Mouse (Mus musculus): ENCODE data around the gene Sorbs1.

The Sorbs1 gene

DNA sequence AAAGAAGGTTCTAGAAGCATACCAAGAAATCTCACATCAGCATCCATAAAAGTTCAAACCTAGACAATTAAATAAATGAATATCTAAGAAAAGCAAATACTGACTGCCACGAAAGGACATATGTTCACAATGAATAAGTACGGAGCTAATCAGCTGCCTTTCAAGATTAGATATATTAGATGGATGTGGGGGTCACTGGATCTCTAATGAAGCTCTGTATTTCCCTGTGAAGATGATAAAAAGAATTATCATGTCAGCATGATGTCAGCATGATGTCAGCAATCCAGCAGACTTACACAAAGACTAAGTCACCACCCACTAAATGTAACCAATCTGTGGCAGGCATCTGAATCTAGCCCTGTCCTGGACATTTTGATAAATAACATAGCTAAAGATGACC is 77.8 kb downstream of the Sorbs1 start:
- DNase-seq: no peak

DNA sequence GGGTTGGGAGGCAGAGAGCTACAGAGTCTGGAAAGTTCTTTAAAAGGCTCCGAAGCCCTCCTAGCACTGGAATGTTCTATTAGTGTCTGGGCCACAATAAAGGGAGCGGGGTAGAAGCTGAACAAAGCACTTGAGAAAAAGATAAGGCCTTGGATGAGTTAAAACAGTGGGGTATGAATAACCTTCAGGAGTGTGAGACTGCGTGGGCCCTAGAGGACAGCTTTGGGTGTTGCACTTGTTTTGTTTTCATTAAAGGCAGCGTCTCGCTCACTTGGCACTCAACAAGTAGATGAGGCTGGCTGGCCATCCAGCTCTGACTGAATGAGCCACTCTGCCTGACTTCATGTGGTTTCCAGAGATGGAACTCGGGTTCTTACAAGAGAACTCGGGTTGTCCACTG is 78.5 kb downstream of the Sorbs1 start:
- no peak for DNase-seq

DNA sequence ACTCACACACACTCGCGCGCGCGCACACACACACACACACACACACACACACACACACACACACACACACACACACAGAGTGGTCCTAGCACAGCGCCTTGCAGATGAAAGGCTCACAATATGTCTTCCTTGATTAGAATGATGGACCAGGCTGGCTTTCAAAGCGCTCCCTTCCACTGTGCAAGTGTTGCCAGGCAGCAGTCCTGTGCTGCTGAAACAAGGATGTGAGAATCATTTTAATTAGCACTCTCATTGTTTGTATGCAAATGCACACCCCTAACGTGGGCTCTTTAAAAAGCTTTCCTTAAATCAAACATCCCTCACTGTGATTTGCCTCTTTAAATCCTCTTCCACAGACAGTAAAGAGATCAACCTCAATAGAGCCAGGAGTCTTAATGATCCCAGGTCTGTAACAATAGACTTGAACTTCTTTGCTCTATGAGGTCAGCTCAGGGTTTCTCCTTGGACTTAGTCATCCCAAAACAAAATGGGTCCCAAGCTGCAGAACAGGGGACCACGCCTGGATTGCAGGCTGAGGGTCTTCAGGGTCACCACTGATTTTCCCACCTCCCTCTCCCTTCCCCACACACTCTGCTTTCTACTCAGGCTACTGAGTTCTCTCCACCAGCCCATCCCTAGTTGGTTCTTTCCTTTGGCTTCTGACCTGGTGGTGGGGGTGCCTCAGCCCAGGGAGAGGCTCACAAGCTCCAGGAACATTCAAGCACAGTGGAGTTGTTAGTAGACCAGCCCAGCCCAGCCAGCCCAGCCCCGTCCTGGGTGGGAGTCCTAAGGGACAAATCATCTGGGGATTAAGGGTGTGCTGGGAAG is 79.3 kb downstream of the Sorbs1 start:
- no peak for DNase-seq

DNA sequence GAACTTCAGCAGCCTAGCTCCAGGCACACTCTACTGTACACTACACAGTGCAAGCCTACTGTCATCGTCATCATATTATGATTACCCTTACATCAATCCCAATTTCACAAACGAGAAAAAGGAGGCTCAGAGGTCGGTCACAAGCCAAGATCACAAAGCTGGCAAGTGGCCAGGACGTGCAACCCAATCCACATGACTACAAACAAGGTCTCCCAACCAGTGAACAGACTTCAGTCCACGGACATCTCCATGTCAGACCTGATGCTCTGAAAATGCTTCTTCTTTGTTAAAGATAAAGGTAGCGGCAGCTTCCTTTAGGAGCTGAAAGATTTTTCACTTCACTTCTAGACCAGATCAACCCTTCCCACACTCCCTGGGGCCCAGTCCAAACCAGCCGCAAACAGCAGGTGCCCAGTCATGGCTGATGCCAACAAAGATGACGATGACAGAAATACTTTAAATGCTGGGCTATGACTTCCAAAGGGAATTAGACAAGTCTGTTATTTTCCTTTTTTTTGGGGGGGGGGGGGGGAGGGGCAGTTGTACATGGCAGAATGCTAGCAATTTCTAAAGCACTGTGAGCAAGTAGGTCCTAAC is 80.2 kb downstream of the Sorbs1 start:
- DNase-seq: peak in 1 of 2 experiments; percentile 37

DNA sequence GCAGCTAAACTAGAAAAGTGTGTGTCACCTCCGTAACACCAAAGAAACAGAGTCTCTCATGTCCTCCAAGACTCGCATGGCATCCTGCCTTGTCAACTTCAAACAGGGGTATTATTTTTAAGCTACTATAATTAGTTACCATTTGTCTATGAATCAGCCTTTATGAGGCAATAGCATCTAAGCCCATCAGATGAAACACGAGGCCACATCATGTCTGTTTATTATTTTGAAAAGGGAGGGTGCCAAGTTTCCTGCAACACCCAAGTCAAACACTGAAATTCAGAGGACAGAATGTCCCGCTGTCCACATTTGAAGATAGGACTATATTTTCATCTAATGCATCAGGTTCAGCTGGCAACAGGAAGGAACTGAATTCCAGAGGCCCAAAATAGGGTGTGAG is 81.6 kb downstream of the Sorbs1 start:
- no peak for DNase-seq

DNA sequence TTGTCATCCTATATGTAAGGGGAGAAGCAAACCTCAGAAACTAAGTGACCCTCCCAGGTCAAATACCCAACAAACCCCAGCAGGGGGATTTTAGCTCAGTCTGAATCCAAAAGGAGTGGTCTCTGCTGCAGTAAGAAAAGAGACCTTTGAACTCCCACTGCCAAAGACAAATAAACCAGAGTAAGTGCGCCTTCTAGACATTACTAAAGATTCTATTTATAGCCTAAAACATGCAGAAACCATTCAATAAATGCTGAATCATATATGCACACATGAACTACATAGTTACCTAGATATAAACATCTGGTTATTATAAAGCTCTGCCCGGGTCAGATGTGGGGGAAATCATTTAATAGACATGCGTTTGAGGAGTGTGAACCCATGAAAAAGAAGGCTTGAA is 84.0 kb downstream of the Sorbs1 start:
- no peak for DNase-seq

DNA sequence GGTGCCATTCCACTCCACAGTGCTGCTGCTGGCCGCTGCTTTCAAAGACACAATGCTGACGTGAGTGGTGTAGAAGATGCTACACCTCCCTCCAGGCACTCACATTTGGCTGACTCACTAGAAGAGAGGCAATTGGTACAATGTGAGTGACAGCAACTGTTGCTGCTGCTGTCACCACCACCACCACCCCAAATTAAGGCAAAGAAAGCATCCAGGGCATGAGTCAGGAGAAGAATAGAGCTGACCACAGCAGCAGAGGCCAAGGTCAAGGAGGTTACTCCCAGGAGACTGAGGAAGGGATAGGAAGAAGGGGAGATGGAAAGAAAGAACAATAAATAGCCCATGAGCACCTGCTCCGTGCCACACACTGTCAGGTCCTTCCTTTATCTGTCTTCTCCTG is 84.4 kb downstream of the Sorbs1 start:
- no peak for DNase-seq

DNA sequence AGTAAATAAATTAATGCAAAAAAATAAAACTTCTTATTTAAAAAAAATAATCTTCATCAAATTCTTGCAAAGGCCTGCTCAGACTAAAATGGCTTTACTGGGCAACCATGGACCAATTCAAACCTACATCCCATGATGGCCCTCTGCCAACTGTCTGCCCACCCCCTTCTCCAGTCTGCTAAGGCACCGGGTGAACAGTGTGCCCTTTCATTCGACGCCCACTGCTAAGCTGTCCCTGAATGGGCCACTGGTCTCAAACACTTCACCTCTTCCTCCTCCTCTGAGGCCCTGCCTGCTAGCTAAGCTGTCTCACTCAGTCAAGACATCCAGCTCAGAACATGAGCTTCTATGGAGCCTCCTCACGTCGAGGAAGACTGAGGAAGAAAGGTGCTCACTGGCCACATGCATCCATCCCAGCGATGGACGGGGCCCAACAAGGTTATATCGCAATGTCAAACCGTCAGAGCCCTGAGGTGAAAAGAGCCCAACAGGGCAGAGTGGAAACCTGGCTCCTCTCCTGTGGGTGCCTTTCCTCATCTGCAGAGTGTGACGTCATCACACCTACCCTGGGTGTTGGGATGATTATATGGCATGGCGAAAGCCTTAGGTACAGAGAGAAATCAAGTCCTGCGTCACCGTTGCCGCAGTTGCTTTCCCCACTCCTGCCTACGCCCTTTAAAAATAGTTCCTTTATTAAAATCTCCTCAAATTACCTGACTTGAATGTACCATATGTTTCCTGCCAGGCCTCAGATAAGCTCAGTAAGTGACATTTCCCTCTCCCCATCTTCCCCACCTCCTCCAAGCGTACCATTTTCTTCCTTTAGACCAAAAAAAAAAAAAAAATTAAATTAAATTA is 87.2 kb downstream of the Sorbs1 start:
- no peak for DNase-seq

DNA sequence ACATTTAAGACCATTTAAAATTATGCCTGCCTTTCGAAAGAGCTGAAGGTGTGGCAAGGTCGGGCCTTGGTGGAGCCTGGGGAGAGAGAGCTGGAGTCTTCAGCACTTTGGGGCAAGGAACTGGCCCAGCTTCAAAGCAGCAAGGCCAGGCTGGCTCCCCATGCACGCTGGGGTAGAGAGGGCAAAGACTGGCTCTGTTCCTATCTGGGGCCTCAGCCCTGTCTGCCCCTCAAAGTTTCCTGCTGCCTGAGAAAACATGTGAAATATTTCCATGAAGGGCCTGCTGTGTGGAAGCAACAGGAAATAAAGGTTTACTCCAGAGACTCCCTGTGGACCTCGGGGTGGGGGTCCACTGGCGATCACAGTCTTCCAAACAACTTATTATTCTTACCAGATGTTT is 88.3 kb downstream of the Sorbs1 start:
- DNase-seq: no peak

DNA sequence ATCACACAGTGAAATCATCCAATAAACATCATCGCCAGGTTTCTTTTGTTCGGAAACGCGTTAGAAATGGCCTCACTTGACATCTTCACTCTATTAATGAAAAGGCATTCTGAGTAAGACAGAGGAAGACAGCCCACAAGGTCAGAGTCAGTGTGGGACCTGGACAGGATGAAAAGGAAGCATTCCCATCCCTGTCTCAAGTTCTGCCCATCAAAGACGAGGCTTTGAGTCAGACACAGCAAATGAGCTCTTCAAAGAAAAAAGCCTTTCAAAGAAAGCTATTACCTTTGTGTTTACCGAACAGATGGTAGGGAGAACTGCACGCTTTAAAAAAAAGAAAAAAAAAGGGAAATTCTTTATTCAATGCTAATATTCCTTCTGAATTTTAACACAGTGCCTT is 92.5 kb downstream of the Sorbs1 start:
- DNase-seq: no peak

DNA sequence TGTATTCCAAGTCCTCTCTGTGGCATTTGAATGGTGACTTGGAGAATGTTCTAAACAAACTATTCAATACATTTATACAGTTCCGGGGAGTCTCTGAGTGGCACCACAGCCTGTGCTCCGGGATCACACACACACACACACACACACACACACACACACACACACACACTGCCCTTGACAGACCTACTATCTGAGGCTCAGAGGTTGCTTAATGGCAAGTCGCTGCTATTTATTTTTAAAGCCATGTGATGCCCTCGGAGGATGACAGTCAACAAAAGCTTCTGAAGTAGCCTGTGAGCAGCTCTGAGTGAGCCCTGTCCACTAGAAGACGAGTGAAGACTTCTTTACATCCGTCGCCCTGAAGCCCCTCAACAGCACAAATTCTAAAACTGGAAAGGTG is 94.3 kb downstream of the Sorbs1 start:
- DNase-seq: no peak

DNA sequence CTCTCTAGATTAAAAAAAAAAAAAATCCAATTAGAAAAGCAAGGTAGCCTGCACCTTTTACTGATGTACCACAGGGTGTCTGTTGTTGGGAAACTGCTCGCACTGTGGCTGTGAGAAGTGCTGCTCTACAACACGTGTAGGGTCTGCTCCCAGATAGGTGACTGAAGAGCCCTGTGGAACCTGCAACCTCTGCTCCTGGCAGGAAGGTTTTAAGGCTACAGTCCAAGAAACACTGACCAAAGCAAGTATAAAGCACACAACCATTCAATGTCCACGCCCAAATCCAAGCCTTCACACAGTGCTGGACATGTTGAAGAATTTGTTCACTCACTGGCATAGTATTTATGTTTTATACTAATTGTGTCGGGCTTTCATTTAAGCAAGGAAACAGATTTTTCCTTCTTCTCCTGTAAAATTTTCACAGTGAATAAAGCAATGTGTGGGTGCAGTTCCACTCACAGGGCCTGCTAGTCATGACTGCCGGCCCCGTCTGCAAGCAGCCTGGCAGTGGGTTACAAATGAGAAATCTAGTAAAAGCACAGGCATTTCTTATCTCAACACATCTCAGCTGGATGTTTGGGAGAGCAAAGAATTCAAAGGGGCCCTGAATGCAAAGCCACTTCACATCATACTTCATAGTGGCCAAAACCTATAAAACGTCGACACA is 96.3 kb downstream of the Sorbs1 start:
- DNase-seq: peak in 1 of 2 experiments; percentile 22

DNA sequence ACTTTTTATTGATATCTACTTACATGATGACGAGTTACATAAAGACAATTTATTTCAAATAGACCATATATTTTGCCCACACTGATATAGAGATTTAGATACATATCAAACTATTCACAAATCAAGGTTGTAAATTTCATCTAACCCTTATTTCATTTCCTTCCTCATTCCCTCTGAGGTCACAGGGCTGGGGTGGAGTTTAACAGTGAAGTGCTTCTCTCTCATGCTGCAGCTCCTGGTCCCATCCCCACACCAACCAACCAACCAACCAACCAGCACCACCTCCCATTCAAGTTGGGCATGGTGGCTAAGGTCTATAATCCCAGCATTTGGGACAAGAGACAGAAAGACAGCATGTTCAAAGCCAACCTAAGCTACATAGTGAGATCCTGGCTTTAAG is 97.9 kb downstream of the Sorbs1 start:
- no peak for DNase-seq

DNA sequence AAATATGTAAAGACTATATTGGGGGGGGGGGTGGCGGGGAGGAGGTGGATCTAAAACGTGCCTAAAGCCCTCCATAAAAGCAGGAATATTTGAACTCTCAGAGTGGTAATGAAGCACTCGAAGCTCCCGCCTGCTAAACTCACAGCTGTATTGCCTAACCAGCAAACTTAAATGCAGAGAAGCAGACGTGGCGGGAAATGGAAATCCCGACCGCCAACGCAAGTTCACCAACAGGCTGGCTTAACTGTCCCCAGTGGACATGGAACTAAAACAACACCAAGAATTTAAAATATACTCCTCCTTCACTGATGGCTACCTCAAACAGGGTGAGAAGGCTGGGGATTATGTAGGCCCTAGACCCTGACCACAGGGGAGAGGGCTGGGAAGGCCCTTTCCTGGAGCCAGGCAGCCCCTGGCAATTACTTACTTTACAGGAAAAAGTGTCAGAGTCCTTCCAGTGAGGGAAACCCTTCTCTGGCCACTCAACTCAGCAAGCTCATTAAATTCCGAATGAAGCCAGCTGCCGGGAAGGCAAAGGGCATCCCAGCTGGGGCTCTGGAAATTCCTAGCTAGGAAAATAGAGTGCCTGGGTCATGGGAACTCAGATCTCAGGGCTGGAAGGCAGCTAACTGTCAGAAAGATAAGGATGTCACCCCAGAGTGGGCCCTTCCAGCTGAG is 98.6 kb downstream of the Sorbs1 start:
- DNase-seq: peak; percentile 78 to 89

DNA sequence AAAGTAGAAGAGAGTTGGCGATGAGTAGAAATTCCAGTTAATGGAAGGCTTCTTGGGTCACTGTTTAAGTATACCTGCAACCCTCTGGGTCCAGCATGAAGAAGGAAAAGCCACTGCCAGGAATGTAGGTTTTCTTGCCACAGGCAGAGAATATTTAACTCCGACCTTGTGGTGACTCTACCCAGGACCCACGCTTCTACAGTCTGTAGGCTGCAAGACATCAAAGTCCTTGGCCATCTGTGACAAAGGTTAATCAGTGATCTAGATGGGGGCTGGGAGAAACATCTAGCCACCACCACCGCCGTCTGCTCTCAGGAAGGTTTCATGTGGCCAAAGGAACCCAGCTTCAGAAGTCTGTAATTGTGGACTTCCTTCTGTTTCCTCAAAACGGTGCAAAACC is 99.2 kb downstream of the Sorbs1 start:
- DNase-seq: peak; percentile 74 to 90

DNA sequence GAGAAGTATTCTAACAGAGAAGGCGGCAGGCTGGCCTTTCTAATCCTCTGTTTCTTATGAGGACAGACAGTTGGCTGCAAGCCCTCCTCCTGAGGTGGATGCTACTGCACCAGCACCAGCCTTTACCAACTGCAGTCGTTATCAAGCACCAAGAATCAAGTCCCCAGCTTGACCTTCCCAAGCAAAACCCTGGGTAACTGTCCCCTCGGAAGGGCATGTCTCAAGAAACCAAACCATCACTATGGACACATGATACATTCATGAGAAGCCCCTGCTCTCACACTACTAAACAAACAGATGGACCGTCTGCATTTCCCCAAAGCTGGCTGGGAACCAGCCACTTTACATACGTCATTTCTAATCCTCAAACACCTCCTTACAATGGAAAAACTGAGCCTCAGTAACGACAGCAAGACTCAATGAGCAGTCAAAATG is 102.2 kb downstream of the Sorbs1 start:
- no peak for DNase-seq

DNA sequence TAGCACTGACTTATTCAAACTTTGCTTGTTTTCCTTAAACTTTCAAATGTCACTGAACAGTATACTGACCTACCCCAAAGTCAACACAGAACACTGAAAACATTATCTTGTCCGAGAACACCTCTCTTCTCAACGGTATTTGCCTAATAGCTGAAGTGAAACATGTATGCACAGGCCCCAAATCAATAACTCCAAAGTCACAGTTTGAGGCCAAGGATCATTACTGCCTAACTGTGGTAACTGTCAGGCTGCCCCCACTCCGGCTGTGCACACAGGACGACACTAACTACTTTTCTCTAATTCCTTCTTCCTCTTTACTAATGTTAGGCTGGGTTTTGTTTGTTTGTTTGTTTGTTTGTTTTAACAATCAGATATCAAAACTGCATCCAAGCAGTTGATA is 103.1 kb downstream of the Sorbs1 start:
- no peak for DNase-seq

DNA sequence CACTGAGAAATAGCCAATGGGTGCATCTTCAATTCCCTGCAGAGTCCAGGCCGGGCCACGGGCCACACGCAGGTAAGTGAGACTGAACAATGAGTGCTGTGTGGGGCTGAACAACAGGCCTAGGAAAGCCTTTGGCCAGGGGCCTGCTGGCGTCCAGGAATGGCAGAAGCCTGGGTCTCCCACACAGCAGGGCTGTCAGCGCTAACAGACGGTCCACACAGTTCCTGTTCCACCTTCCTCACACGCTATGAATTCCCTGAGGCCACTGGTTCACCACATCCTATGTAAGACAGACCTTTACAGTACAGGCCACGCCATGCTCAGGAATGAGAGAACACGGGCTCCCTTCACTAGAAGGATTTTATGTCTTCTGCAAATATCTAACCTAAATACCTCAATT is 103.5 kb downstream of the Sorbs1 start:
- DNase-seq: no peak

DNA sequence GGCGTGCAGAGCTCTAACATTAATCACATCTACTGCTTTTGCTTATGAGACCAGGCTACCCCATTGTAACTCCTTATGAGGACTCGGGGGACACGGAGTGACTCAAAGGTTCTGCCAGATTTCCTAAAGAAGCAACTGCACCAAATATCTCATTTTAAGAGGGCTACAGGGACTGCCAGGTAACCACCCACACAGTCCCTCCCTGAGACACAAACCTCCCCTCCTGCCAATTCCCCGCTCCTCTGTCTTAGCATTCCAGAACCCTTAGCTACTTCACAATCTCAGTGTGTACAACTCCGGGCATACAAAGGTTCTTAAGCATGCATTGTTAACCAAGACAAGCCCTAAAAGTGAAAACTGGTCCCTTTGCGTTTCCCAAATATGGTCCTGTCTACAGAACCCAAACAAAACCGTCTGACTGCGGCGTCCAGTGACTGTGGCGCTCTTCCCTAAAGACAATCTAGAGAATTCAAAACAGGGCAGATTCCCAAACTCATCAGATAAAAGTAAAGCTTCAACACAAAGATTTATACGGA is 104.0 kb downstream of the Sorbs1 start:
- no peak for DNase-seq

DNA sequence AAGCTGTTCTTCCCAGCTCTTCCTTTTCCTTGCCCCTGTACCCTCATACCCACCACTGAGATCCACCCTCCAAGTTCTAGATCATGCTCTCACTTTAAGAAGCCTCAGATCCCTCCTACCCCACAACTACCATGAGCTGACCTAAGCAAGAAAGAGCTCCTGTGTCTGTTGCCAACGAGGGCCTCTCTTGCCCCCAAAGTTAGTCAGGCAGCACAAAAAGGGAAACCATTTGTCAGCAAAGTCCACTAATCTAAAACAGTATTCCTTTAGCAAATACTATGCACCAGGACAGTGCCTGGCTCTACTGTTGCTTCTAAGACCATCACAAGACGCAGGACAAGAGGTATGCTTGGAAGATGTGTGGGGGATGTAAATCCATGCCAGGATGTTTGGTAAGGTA is 106.4 kb downstream of the Sorbs1 start:
- peak; percentile 25 to 62 for DNase-seq

DNA sequence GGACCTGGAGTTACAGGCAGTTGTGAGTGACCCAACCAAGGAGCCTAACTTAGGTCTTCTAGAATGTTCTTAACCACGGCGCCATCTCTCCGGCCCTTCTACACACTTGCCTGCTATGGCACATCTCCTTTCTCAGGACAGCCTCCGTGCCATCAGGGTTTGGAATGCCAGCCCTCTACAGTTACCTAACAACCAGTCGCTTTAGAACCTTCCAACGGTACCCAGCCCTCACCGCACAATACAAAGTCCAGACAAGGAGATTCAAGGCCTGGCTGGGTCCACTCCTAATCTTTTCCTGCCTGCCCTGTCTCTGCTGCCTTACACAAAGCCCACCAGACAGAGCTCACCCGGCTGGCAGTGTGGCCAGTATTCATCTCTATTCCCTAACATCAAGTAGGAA is 106.9 kb downstream of the Sorbs1 start:
- DNase-seq: peak; percentile 32 to 75

DNA sequence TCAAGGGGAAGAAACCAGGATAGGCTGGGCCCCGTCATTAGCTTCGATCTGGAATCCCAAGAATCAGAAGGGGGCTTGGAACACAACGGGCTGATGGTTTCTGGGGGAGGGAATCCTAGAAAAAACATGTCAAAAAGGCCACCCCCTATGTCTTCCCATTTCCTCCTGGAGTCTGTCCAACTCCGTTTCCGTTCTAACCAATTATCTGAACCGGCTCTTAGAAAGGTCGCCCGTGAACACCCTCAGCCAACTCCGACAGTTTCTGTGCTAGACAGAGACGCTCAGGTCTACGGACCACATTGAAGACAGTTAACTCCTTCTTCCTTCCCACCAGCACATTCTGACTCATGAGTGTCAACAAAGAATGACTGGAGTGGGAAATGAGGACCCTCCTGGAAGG is 107.8 kb downstream of the Sorbs1 start:
- peak; percentile 62 to 75 for DNase-seq

All from kidney, postnatal 25 days (tissue).